Mouse (Mus musculus) skeletal muscle tissue, adult 2 months (tissue): Measurements from ENCODE around the gene Dhodh.

Experiments
- DNase-seq: peaks from one replicate; pipeline ENCODE4 v3.0.0-alpha.2; 2012; ENCODE audit warnings: low read depth, low spot score

The Dhodh gene

DNA sequence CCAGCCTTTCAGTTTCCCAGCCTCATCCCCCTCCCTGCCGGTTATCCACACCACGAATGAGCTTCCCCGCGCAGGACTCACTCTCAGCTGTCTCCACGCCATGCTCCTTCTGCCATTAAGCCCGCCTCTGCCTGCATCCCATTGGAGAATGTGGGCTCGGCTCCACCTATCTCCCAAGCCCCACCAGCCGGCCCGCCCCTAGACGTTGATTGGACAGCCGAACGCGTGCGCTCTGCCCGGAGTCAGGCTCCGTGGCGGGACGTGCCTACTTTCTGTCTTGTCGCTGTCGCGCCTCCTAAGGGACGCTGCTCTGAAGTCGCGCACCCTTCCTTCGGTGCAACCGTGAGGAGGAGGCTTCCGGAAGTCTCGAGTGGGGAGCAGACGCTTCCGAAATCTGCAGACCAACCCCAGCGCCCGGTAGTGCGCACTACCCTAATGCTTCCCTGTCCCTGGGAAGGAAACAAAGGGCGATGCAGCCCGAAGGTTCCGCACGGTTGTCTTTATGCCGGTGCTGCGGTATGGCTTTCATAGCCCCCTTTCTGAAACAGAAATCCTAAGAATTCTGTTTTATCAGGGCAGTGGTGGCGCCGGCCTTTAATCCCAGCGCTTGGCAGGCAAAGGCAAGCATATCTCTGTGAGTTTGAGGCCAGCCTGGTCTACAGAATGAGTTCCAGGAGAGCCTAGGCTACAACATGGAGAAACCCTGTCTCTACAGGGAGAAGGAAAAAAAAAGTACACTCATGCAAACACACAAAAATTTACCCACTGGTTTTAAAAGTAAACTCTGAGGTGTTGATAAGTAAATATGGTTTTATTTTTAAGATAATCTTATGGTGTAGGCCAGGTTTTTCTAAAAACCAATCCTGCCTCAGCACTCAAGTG lies at the start of gene Dhodh:
Dhodh (minus strand) TSS at position 403 of the 882 bp plus-strand sequence.
- DNase-seq, result peak; percentile 93

DNA sequence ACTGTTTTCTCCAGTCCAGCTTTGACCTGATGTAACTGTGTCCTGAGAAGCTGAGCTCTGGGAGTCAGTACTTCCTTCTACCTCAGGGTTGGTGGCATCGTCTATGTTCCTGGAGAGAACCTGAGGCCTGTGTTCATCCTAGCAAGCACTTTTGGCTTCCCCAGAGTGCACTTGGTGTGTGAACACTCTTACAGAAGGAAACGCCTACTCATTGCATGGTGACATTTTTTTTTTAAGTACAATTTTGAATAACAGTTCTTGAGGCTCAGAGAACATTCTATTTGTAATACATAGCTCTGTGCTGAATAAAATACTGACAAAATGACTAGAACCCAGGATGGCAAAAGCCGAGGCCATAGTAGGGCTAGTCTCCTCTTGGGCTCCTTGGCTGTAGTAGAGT lies 48.4 kb upstream of the Dhodh start:
- no peak for DNase-seq

DNA sequence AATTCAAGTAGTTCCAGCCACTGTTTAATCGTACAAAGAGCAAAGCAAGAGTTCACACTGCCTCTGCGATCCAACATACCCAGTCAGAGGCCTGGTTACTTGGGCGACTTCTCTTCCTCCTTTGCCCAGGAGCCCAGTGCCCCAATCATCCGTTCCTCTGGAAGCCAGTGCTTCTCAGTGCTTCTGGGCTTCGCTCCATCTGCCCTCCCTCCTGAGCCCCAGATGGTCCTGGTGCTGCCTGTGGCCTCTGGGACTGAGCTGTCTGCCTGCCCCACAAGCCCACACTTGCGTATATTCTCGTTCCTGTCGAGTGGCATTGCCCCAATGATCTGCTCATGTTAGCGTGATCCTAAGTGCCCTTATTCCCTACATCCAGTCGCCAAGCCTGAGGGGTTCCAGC lies 42.3 kb upstream of the Dhodh start:
- no peak for DNase-seq

DNA sequence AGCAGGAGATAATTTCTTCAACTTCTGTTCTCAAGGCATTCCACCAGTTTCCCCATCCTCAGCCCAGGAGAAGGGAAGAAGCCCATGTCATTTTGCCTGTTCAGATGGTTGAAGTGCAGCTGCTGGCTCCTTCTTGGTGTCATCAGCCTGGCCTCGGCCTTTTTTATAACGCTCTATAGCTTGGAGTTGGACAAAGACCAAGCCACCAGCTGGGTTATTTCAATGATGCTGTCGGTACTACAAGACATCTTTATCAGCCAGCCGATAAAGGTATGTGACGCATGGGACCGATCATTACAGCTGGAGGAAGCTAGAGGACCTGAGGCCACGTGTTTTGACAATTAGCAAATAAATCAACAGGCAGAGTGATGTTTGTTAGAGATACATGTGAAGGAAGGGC lies 40.0 kb upstream of the Dhodh start:
- DNase-seq, result no peak

DNA sequence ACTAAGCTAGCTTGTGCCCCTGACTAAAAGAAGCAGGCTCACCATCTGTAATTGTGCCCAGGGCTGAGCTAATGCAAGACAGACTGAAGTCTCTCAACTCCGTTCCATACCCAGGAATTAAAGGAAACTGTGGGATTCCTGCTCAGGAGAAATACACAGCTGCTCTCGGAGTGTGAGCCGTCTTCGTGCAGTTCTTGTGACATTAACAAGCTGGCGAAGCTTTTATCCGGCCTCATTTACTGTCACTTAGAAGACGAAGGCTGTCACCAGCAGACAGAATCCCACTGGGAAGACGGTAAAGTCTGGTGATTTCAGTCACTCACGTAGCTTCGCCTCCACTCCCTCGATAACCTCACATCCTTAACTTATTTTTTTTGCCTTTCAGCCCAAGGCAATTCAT lies 38.9 kb upstream of the Dhodh start:
- no peak for DNase-seq

DNA sequence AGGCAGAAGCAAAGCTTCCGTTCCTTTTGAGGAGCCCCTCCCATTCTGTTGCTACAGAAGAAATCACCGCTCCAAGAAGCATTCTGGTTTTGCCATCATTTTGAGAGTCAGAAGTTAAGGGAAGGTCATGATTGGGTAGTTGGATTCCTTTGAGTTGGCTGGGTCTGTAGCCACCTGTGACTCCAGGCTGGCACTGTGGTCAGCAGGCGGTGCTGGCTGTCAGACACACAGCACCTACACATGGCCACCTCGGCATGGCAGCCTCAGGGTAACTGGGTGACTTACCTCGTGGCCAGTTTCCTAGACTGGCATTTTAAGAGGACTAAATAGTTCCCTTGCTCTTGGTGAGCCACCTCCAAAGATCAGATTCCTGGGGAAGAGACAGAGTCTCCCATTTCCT lies 32.8 kb upstream of the Dhodh start:
- DNase-seq, result no peak

DNA sequence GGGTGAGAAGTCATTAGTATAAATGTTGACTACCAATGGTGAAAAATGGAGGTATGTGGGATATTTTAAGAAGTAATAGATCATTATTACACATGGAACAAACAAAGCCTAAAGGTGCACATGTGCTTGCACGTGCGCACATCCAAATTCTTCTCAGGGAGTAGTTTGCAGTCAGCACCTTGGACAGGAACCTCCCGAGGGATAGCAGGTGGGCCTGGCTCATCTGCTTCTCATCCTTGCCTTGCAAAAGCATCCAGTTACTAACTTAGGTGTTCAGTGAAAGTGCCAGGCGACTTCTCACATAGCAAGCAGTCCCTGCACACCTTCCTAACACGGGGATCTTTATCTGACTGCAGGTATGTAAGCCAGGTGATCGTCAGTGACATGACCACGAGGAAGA lies 31.9 kb upstream of the Dhodh start:
- no peak for DNase-seq

DNA sequence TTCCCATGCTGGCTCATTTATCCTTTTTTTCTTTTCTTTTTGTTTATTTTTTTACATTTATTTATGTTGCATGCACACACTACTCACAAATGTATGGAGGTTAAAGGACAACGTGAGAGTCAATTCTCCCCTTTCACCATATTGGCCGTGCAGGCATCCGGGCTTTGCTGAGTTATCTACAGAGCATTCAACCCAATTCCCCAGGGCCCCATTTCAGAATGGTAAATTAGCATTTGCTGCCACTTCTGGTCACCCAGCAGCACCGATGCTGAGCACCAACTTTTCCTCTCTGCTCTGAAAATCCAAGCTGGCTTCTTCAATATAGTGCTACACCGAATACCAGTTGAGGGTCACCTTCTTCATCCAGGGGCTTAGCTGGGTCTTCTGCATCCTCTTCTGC lies 30.4 kb upstream of the Dhodh start:
- DNase-seq, result no peak

DNA sequence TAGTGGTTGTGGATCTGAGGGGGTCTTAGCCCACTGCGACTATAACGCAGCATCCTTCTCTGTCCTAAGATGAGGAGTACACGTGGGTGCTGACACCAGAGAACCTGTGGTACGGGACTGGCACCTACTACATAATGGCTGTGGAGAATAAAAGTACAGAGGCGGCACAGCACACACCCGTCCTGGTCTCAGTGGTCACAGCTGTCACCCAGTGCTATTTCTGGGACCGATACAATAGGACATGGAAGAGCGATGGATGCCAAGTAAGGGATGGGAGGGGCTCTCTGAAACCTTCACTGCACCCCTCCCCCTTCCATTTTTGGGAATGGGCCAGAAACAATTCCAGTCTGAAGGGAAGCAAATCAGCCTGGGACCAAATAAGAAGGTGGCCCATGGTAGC lies 26.7 kb upstream of the Dhodh start:
- no peak for DNase-seq

DNA sequence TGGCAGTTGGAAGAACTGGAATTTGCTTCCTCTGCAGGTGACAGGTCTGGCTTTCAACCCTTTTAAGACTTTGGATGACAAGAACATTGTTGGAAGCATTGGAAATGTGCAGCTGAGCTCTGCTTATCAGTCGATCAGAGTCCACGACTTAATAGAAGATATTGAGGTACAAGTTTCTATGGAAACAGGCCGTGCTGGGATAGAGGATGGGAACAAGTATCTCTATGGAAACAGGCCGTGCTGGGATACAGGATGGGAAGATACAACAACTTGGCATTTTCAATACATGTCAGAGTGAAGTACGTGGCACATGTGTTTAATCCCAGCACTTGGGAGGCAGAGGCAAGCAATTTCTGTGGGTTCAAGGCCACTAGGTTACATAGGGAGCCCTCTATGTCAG lies 24.0 kb upstream of the Dhodh start:
- no peak for DNase-seq

DNA sequence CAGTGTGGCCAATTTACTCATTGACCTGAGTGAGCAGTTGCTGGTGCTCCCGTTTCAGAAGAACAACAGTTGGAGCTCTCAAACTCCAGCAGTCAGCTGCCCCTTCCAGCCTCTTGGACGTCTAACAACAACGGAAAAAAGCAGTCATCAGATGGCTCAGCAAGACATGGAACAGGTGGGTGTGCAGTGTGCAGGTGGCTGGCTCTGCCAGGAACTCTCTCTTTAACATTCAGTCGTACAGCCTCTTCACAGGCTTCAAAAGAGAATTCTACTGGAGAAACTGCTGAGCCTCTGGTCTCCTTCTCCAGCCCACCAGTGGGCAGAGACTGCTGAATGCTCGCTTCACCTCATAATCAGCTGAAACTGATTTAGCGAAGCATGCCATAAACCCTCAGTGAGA lies 20.2 kb upstream of the Dhodh start:
- no peak for DNase-seq

DNA sequence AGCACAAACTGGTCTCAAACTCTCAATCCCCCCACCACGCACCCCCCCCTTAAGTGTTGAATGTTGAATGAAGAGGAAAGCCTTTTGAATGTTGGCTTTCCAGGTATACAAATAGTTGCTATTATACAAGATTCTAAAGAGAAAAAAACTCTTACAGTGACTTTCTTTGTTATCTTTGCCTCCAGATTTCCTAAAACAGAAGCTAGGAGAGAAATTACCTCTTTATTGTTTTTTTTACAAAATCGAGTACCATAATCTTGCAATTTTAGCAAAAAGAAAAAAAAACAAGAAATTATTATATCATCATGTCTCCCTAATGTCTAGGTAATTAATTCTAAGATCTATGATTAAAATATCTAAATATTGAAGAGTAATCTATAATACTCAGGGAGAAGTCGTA lies 7.1 kb upstream of the Dhodh start:
- no peak for DNase-seq

DNA sequence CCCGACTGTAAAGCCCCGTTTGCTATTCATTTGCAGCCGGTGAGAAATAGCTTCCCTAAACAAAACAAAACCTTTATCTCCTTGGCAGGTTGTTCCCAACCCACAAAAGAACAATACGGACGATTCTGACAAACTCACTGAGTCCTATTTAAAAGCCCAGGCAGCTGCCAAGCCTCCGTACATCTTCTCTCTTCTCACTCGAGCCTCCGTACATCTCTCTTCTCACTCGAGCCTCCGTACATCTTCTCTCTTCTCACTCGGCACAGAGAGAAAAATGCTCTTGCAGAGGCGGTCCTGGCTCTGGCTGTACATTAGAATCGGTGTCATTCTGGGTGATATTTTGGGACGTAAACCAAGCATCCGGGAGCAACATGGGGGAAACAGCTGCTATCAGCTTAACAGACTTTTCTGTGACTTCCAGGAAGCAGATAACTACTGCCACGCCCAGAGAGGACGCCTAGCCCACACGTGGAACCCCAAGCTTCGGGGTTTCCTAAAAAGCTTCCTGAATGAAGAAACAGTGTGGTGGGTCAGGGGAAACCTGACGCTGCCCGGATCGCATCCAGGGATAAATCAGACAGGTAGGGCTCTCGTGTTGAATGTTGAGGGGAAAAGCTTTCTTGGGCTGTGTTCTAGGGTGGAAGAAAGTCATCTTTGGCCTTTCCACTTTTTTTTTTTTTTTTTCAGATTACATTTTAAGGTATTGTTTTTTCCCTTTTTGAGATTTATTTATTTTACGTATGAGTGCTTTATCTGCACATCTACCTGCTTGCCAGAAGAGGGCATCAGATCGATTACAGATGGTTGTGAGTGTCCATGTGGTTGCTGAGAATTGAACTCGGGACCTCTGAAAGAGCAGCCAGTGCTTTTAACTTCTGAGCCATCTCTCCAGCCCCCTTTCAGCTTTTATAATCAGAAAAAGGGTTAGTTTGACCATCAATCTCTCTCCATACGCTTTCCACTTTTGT lies 6.1 kb upstream of the Dhodh start, which contains the start of gene Pkd1l3:
Pkd1l3 (plus strand) TSS at position 275 of the 968 bp plus-strand sequence.
- no peak for DNase-seq

DNA sequence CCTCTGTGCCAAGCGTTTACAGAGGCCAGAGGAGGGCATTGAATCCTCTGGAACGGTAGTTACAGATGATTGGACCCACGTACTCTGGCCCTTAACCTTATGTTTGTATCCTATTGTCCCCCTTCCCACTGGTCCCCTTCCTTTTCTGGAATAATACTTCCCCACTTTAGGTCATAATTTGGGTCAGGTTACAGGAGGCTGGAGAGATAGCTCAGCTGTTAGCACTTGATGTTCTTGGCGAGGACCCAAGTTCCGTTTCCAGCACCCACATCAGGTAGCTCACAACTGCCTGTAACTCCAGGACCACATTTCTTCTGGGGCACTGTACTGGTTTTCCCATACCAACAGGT lies 655 bp upstream of the Dhodh start:
- DNase-seq, result peak; percentile 79

DNA sequence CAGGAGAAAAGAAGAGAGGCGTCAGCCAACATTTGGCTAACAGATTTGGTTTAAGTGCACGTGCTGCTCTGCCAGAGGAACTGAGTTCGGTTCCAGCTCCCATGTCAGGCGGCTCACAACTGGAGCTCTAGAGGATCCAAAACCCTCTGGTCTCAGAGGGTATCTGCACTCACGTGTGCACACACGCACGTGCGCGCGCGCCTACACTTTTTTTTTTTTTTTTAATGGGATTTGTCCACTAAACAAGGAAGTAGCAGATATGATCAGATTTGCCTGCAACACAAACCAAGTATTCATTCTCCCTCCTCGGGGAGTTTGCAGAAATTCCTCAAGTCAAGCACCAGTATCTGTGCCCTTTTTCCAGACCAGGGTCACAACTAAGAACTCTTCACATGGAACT lies 823 bp downstream of the Dhodh start:
- DNase-seq, result no peak

DNA sequence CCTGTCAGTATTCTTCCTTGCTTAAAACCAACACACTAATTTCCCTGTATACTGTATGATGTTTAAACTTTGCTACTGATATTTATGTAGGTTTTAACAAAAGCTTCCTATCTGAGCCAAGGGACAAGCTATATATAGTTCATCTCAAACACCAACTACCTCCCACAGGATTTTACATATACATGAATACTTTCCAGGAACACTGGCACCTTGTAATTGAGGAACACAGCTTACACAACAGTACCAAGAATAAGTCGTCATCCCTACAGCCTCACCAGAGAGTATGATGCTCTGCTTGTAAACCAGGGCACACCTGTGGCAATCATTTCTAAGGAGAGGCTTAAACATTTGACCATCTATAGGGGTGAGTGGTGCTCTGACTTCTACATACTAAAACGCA lies 1.7 kb downstream of the Dhodh start:
- no peak for DNase-seq

DNA sequence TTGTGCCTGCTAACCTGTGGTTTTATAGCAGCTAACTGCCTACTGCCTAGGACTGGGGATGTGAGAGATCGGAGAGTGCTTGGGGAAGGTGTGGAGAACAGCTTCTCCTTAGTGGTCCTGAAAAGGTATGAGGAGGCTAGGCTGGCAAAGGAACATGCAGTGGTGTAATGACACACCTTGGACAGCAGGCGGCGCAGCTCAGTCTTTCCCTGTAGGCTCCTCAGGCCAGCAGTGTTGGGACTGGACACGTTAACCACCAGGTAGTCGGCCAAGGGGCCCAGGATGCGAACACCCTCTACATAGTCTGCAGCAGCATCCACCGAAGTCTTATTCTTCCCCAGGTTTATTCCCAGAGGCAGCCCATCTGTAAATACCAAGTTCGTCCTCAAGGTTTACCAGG lies 12.6 kb downstream of the Dhodh start:
- DNase-seq, result no peak

DNA sequence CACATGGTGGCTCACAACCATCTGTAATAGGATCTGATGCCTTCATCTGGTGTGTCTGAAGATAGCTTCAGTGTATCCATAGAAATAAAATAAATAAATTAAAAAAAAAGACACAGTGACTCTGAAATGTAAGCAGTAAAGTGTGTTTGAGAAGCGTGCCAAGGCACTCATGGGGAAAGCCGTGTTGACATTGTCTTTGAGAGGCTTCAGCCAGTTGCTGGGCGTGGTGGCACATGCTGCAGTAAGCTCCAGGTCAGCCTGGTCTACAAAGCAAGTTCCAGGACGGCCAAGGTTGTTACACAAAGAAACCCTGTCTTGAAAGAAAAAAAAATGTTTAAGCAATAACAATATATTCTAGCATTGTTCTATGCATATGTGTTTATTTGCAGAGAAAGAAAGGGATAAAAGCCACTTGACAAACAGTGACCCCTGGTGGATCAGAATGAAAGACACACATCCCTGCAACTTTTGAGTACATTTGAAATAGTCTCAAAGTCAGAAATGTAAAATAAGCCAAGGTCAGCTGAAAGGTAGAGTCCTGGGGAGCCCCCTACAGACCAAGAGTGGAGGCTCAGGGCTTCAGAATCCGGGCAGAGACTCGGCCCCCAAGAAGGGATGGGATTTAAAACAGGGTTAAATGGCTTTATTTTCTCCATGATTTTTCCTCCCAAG lies 15.2 kb downstream of the Dhodh start:
- no peak for DNase-seq

DNA sequence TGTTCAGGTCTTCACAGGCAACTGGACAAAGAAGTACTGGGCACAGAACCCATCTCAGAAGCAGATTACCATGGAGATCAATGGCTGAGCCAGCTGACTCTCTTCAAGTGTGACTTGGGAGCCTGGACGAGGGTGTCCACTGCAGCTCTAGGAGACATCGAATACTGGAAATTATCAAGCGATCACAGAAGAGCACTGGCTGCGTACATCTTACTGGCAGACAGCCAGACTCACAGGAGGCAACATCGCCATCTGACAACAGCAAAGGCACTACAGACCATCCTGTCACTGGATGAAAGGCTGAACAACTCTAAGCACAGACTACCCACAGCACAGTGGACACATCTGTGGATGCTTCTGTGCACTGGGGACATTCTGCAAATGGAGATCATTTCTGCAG lies 16.3 kb downstream of the Dhodh start:
- no peak for DNase-seq

DNA sequence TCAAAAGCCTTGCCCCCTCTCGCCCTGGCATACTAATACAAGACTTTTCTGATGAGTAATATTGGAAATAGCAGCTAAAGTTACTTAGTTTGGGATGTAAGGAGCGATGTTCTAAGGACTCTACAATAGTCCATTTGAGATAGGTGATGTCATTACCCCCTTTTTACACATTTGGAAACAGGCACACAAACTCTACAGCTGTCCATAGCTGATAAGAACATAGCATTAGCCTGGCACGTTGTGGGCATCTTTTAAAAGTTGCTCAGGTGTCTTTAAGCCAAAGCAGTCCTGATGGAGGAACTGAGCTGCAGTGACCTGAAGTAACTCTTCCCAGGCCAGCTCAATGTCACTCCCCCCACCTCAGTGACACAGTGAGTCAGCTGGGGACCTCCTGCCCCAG lies 17.1 kb downstream of the Dhodh start:
- no peak for DNase-seq

DNA sequence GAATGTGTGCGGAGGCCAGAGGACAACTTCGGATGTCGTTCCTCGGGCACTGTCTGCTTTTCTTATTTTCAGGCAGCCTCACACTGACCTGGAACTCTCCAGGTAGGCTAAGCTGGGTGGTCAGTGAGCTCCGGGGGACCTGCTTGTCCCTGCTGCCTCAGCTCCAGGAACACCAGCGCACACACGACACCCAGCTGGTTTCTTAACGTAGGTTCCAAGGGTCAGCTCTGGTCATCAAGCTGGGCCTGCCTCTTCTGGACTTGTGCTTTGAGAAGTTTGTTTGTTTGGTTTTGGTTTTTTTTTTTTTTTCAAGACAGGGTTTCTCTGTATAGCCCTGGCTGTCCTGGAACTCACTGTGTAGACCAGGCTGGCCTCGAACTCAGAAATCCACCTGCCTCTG lies 17.6 kb downstream of the Dhodh start:
- no peak for DNase-seq

DNA sequence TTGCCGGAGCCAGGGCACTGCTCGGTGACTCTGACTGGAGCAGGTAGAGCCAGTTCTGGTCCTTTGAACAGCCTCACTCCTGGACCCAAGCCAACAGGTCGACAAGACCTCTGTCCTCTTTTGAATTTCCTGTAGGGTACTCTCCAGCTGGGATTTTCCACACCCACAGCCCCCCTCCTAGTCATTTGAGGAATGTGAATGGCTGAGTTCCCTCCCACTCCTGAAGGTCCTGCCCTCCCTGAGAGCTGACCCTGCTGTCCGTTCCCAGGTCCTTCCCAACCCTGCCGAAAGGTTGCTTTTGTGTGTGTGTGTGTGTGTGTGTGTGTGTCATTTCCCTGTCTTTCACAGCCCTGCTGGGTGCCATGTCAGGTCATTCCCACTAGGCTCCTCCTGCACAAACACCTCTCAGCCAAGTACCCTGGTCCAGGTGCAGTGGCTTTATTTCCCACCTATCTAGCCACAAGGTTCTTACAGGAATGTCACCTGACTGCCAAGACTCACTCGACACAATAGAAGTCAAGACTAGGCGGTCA lies 21.4 kb downstream of the Dhodh start:
- no peak for DNase-seq
